In the genomic region with DNA sequence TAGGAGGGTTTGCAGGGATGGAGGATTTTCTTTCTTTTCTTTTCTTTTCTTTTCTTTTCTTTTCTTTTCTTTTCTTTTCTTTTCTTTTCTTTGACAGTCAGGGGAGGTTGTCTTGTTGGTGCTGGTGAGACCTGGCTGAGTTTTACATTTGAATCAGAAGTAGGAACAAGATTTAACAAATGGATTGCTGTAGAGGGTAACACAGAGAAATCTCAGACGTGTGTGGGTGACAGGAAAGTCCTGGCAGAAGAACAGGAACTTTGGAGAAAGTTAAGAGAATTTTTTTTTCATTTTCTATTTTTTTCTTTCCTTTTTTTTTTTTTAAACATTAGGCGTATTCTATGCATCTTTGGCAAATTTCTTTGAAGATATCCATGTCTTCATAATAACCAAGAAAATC, we compare ENCODE assay signal across 34 mouse cellular contexts. TPM values are rescaled to one million over a fixed set of nuclear protein-coding genes. Genes with fewer than 3 reads are reported as not detected.
"Had no signal": no experiment of that assay in that cellular context is flagged by ENCODE, and none has a peak within 500 bp of the region (broad histone marks: within the 10 kb centered on the region; RNA-seq: fewer than 3 reads in every experiment).

No protein-coding gene starts in this region.

- H3K27me3 ChIP-seq: embryonic facial prominence, embryonic 12.5 days; embryonic facial prominence, embryonic 13.5 days; embryonic facial prominence, embryonic 15.5 days; forebrain, embryonic 12.5 days; forebrain, embryonic 13.5 days; forebrain, embryonic 15.5 days had no signal

- DNase-seq: cerebellum, adult 2 months; cerebellum, adult 8-10 months; cerebellum, adult 9-10 months; cerebellum, adult 9-11 months; cerebellum, postnatal 10 days; cerebellum, postnatal 14 days; cerebellum, postnatal 25 days; cerebellum, postnatal 36 days; embryo, embryonic 11 days; forebrain, postnatal 0 days; gastrocnemius, adult 2 months; gastrocnemius, postnatal 10 days; gastrocnemius, postnatal 14 days; gastrocnemius, postnatal 25 days; gastrocnemius, postnatal 36 days; heart, adult 11 months; heart, adult 18-20 months; heart, adult 2 months had no signal

- H3K36me3 ChIP-seq: embryonic facial prominence, embryonic 10.5 days; embryonic facial prominence, embryonic 12.5 days; embryonic facial prominence, embryonic 13.5 days; embryonic facial prominence, embryonic 15.5 days; forebrain, embryonic 10.5 days; forebrain, embryonic 12.5 days; forebrain, embryonic 15.5 days had no signal

- H3K4me2 ChIP-seq: embryonic facial prominence, embryonic 12.5 days; embryonic facial prominence, embryonic 13.5 days; embryonic facial prominence, embryonic 15.5 days; forebrain, embryonic 12.5 days; forebrain, embryonic 13.5 days; forebrain, embryonic 15.5 days had no signal

- H3K4me3 ChIP-seq: embryonic facial prominence, embryonic 10.5 days; embryonic facial prominence, embryonic 12.5 days; embryonic facial prominence, embryonic 13.5 days; embryonic facial prominence, embryonic 15.5 days; erythroblast, embryonic 14.5 days; forebrain, embryonic 10.5 days; forebrain, embryonic 12.5 days; forebrain, embryonic 13.5 days; forebrain, embryonic 15.5 days; gastrocnemius, adult 2 months; heart, adult 2 months had no signal

- H3K9ac ChIP-seq: embryonic facial prominence, embryonic 12.5 days; embryonic facial prominence, embryonic 13.5 days; embryonic facial prominence, embryonic 15.5 days; forebrain, embryonic 12.5 days; forebrain, embryonic 13.5 days; forebrain, embryonic 15.5 days; forebrain, postnatal 0 days had no signal

- H3K9me3 ChIP-seq: embryonic facial prominence, embryonic 10.5 days; embryonic facial prominence, embryonic 12.5 days; embryonic facial prominence, embryonic 13.5 days; embryonic facial prominence, embryonic 15.5 days; forebrain, embryonic 10.5 days; forebrain, embryonic 12.5 days; forebrain, embryonic 13.5 days; forebrain, embryonic 15.5 days had no signal

- H3K27ac ChIP-seq: embryonic facial prominence, embryonic 10.5 days; embryonic facial prominence, embryonic 12.5 days; embryonic facial prominence, embryonic 13.5 days; embryonic facial prominence, embryonic 15.5 days; forebrain, embryonic 10.5 days; forebrain, embryonic 12.5 days; forebrain, embryonic 13.5 days; forebrain, embryonic 15.5 days; gastrocnemius, adult 2 months; heart, adult 2 months had no signal

- H3K4me1 ChIP-seq: embryonic facial prominence, embryonic 10.5 days; embryonic facial prominence, embryonic 12.5 days; embryonic facial prominence, embryonic 13.5 days; embryonic facial prominence, embryonic 15.5 days; forebrain, embryonic 10.5 days; forebrain, embryonic 12.5 days; forebrain, embryonic 13.5 days; forebrain, embryonic 15.5 days had no signal

- ATAC-seq: forebrain, embryonic 13.5 days; forebrain, embryonic 14.5 days; forebrain, embryonic 15.5 days; forebrain, embryonic 16.5 days; forebrain, postnatal 0 days had no signal

RNA-seq across cellular contexts. Expression of a gene that starts 41.8 kb away (rescaled TPM):
- total RNA-seq: common myeloid progenitor, adult 5-6 weeks; gastrocnemius, adult 18-20 months; gastrocnemius, adult 2 months; gastrocnemius, adult 8-10 months; gastrocnemius, postnatal 25 days; gastrocnemius, postnatal 36 days; granulocyte monocyte progenitor cell, adult 5-6 weeks; heart, adult 2 months had no signal
- polyA plus RNA-seq: erythroblast, embryonic 14.5 days; gonadal fat pad, adult 2 months; heart, adult 2 months had no signal
